Mouse (Mus musculus) stomach, postnatal 0 days (tissue): ENCODE data around the gene Gm26938.

ENCODE experiments used
- CTCF ChIP-seq: IDR thresholded peaks from 2 replicates; pipeline ENCODE4 v1.5.1; 2016; ENCODE audit warnings: antibody characterized with exemption, low read depth, mild to moderate bottlenecking, moderate library complexity
- EP300 ChIP-seq: optimal IDR thresholded peaks from 2 replicates; pipeline ENCODE3; 2016; ENCODE audit warnings: antibody characterized with exemption

DNA sequence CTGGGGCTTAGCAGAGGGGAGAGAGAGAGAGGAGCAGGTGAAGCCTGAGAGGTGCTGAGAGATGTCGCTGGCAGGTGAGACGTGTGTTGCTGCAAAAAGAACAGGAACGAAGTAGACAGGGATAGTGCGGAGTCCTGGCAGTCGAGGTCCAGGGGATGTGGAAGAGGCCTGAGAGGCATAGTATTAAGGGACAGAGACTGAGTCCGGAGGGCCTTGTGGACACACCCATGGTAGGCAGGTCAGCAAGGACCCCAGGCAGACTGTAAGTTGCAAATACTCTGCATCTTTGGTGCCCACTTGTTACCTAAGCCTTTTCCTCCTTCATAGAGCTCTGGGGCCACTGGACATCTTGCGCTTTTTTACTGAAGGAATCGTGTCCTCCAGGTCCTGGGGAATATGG, 25.0 kb downstream of the Gm26938 start:
- TF ChIP-seq CTCF, result no peak
- no peak for TF ChIP-seq EP300
